In the genomic region with DNA sequence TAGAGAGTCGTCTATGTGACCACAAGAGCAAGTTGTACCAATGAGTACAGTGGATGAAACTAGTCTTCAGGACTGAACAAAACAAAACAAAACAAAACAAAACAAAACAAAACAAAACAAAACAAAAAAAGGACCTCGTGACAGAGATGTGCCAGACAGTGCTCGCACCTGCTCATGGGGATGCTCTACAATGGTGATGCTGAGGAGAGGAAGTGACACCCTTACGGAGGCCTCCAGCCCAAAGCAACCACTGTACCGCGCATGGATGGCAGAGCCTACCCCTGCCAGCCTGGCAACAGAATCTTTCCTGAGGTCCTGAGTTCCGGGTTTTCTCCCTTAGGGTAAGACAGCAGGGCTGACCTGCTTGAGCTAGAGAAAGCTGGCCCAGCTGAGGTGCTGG, we compare ENCODE assay signal across 11 mouse cellular contexts. TPM values are rescaled to one million over a fixed set of nuclear protein-coding genes. Genes with fewer than 3 reads are reported as not detected.
A peak's percentile ranks its signal among the peaks of the same experiment; 100 is the strongest.
DNase-seq lines count a peak whose midpoint lies in the region; ATAC-seq and TF ChIP-seq lines count a peak whose summit lies in the region.
"Had no signal": no experiment of that assay in that cellular context is flagged by ENCODE, and none has a peak within 500 bp of the region (broad histone marks: within the 10 kb centered on the region; RNA-seq: fewer than 3 reads in every experiment).

No protein-coding gene starts in this region.

- 91% methylated on average over 7 of the region's 7 CpGs for WGBS in forebrain, embryonic 15.5 days
- WGBS in forebrain, embryonic 13.5 days = 90% methylated on average over 7 of the region's 7 CpGs
- WGBS in liver, embryonic 11.5 days = 83% methylated on average over 7 of the region's 7 CpGs

- no peak for TF ChIP-seq CTCF in E14TG2a.4 (conservative IDR thresholded peaks at IDR 0.05; ENCODE audit: low read length)

- no peaks in the 10 kb centered on the region for H3K9me3 ChIP-seq in forebrain, embryonic 15.5 days
- H3K9me3 ChIP-seq in forebrain, embryonic 13.5 days (replicated peaks) = no peaks in the 10 kb centered on the region
- no peaks in the 10 kb centered on the region for H3K9me3 ChIP-seq in E14TG2a.4 (ENCODE audit: low read length)
- no peaks in the 10 kb centered on the region for H3K9me3 ChIP-seq in liver, embryonic 11.5 days (ENCODE audit: control insufficient read depth, low read length)
- H3K9me3 ChIP-seq: heart, embryonic 12.5 days had no signal

- DNase-seq in spleen, postnatal 36 days (ENCODE audit: low spot score in 2 of 2) = peak; percentile 48 to 63
- no peak for DNase-seq in spleen, postnatal 14 days (ENCODE audit: low spot score in 2 of 2)
- no peak for DNase-seq in layer of hippocampus, postnatal 25 days (ENCODE audit: extremely low spot score in 1 of 2, low spot score in 1 of 2)
- DNase-seq in liver, embryonic 11.5 days (ENCODE audit: low spot score) = no peak
- DNase-seq: cerebellum, adult 9-10 months; lung, embryonic 14.5 days had no signal

- peaks cover 25% of the 10 kb centered on the region for H3K4me1 ChIP-seq in forebrain, embryonic 15.5 days
- peaks cover 30% of the 10 kb centered on the region for H3K4me1 ChIP-seq in forebrain, embryonic 13.5 days
- H3K4me1 ChIP-seq in E14TG2a.4 (replicated peaks; ENCODE audit: low read depth, low read length) = peaks cover 87% of the 10 kb centered on the region
- no peaks in the 10 kb centered on the region for H3K4me1 ChIP-seq in liver, embryonic 11.5 days (replicated peaks; ENCODE audit: control insufficient read depth, insufficient read depth, low read length)

- H3K9ac ChIP-seq in forebrain, embryonic 15.5 days (replicated peaks) = no peak overlapping the region
- no peak overlapping the region for H3K9ac ChIP-seq in forebrain, embryonic 13.5 days
- H3K9ac ChIP-seq in liver, embryonic 11.5 days (ENCODE audit: low read depth, low read length) = no peak overlapping the region
- H3K9ac ChIP-seq: heart, embryonic 12.5 days; lung, embryonic 14.5 days had no signal

- H3K4me3 ChIP-seq in forebrain, embryonic 15.5 days = no peak overlapping the region
- no peak overlapping the region for H3K4me3 ChIP-seq in forebrain, embryonic 13.5 days
- peak overlapping the region; percentile 52; the same call in 1 of the 2 replicates for H3K4me3 ChIP-seq in E14TG2a.4 (replicated peaks; ENCODE audit: low read length)
- H3K4me3 ChIP-seq in liver, embryonic 11.5 days (ENCODE audit: low read depth, low read length) = no peak overlapping the region
- H3K4me3 ChIP-seq: heart, embryonic 12.5 days had no signal

- no peak for ATAC-seq in forebrain, embryonic 15.5 days (replicated peaks)
- no peak for ATAC-seq in forebrain, embryonic 13.5 days
- ATAC-seq in neutrophil, adult 5-6 weeks (ENCODE audit: extremely low read depth, insufficient number of reproducible peaks, low FRiP score, poor library complexity, severe bottlenecking) = peak; percentile 27; the same call in 1 of the 2 replicates
- no peak for ATAC-seq in liver, embryonic 11.5 days (replicated peaks; ENCODE audit: low FRiP score)

- H3K27me3 ChIP-seq in forebrain, embryonic 15.5 days = no peaks in the 10 kb centered on the region
- H3K27me3 ChIP-seq in forebrain, embryonic 13.5 days = no peaks in the 10 kb centered on the region
- no peaks in the 10 kb centered on the region for H3K27me3 ChIP-seq in E14TG2a.4 (ENCODE audit: insufficient read depth, low read length)
- no peaks in the 10 kb centered on the region for H3K27me3 ChIP-seq in liver, embryonic 11.5 days (replicated peaks; ENCODE audit: control insufficient read depth, insufficient read depth, low read length)
- H3K27me3 ChIP-seq: heart, embryonic 12.5 days had no signal

- H3K36me3 ChIP-seq in forebrain, embryonic 15.5 days = no peaks in the 10 kb centered on the region
- no peaks in the 10 kb centered on the region for H3K36me3 ChIP-seq in forebrain, embryonic 13.5 days (ENCODE audit: poor library complexity, severe bottlenecking)
- H3K36me3 ChIP-seq in E14TG2a.4 (ENCODE audit: insufficient read depth, low read length) = peaks cover 2% of the 10 kb centered on the region
- no peaks in the 10 kb centered on the region for H3K36me3 ChIP-seq in liver, embryonic 11.5 days (ENCODE audit: control insufficient read depth, insufficient read depth, low read length)
- H3K36me3 ChIP-seq: heart, embryonic 12.5 days had no signal

- H3K27ac ChIP-seq in forebrain, embryonic 15.5 days (replicated peaks) = 0 out of 2 replicates have a peak overlapping the region, but pooled peaks have one; percentile 75
- H3K27ac ChIP-seq in forebrain, embryonic 13.5 days = no peak overlapping the region
- H3K27ac ChIP-seq in liver, embryonic 11.5 days (ENCODE audit: low read depth, low read length) = no peak overlapping the region

- no peak overlapping the region for H3K4me2 ChIP-seq in forebrain, embryonic 15.5 days (replicated peaks)
- H3K4me2 ChIP-seq in forebrain, embryonic 13.5 days = no peak overlapping the region
- H3K4me2 ChIP-seq in liver, embryonic 11.5 days = no peak overlapping the region
- H3K4me2 ChIP-seq: heart, embryonic 12.5 days; lung, embryonic 14.5 days had no signal

RNA-seq across cellular contexts. Expression of a gene that starts 46.5 kb away (rescaled TPM):
- 17.3 and 24.5 TPM in 2 replicates for polyA plus RNA-seq in forebrain, embryonic 15.5 days (2015; fragmentation: Nextera tagmentation; extraction: Ambion mirVana)
- 13.5 and 13.8 TPM in 2 replicates for polyA plus RNA-seq in forebrain, embryonic 13.5 days (2015; fragmentation: Nextera tagmentation; extraction: Ambion mirVana)
- 79.1 and 90.7 TPM in 2 replicates for total RNA-seq in neutrophil, adult 5-6 weeks (2017)
- 10 to 100 TPM; 11.7 to 14.6 TPM for total RNA-seq in layer of hippocampus, postnatal 25 days (2021)
- 10.4 and 11.2 TPM in 2 replicates for polyA plus RNA-seq in liver, embryonic 11.5 days (2014; fragmentation: Nextera tagmentation; extraction: Ambion mirVana)

Comparison
In these comparisons a context has a peak if more than half of its experiments do, and no peak if none do; other contexts are left out.
1. DNase-seq: peak in spleen, postnatal 36 days (2 of 2); none in spleen, postnatal 14 days (0 of 2), layer of hippocampus, postnatal 25 days (0 of 2) and liver, embryonic 11.5 days (single experiment).